Mouse (Mus musculus) lung, adult 2 months (tissue): ENCODE measurements around the gene Gm7075.

Source experiments
- CTCF ChIP-seq: fragments of 200-500 bp; IDR thresholded peaks from 2 replicates; pipeline ENCODE4 v1.5.1; 2011; ENCODE audit warnings: mild to moderate bottlenecking, low read length, control low read depth; ENCODE audit not compliant: insufficient read depth
- POLR2A ChIP-seq: fragments of 200-500 bp; IDR thresholded peaks from 2 replicates; pipeline ENCODE4 v1.6.1; 2011; ENCODE audit warnings: low read depth, mild to moderate bottlenecking, control low read depth, low read length, borderline replicate concordance; ENCODE audit errors: extremely low read depth

GRCm38 (mm10) chr10:63429785-63430305 lies 8.3 kb upstream of the Gm7075 start, which contains the start of gene Ctnna3:
- TF ChIP-seq CTCF (no peak), POLR2A (no peak; the same call in 1 of the 2 replicates)
